Mouse (Mus musculus): Measurements from ENCODE around the gene Mbnl1.

- TF ChIP-seq CTCF (IDR thresholded peaks at IDR 0.05) = no peak
- no peak for TF ChIP-seq POLR2A (IDR thresholded peaks at IDR 0.05; ENCODE audit: insufficient read depth, low read depth, low read length)
- TF ChIP-seq EP300 (IDR thresholded peaks at IDR 0.05; ENCODE audit: insufficient read depth, low read depth, low read length) = no peak
These were observed 114.5 kb downstream of the Mbnl1 start for GRCm38 (mm10) chr3:60587149-60587548.

Data from heart, adult 2 months (tissue).